Mouse (Mus musculus): ENCODE measurements around the gene Rtkn.

GRCm38 (mm10) chr6:83145805-83146204 lies 10.5 kb downstream of the Rtkn start:
- TF ChIP-seq CHD2 (IDR thresholded peaks at IDR 0.05; ENCODE audit: low read depth, low read length): no peak
- TF ChIP-seq ZNF384 (IDR thresholded peaks at IDR 0.05; ENCODE audit: low read depth, low read length): no peak
- no peak for TF ChIP-seq ZC3H11A (IDR thresholded peaks at IDR 0.05; ENCODE audit: borderline replicate concordance, low read depth, low read length)
- TF ChIP-seq HCFC1 (IDR thresholded peaks at IDR 0.05; ENCODE audit: borderline replicate concordance, insufficient read depth, low read length): no peak
- TF ChIP-seq MAFK (IDR thresholded peaks at IDR 0.05; ENCODE audit: insufficient read depth, low read depth, low read length): no peak

Data from ES-E14 (cell line).